Mouse (Mus musculus): ENCODE results near the gene Elfn1. TPM values are rescaled to one million over a fixed set of nuclear protein-coding genes. Genes with fewer than 3 reads are reported as not detected.
"Not testable (repeated sequence)": the region's sequence is repeated elsewhere in the genome, so short reads cannot be mapped to it uniquely, and the experiment has no call there.

The Elfn1 gene
- total RNA-seq, 2 experiments from 2014 or later: not detected

DNA sequence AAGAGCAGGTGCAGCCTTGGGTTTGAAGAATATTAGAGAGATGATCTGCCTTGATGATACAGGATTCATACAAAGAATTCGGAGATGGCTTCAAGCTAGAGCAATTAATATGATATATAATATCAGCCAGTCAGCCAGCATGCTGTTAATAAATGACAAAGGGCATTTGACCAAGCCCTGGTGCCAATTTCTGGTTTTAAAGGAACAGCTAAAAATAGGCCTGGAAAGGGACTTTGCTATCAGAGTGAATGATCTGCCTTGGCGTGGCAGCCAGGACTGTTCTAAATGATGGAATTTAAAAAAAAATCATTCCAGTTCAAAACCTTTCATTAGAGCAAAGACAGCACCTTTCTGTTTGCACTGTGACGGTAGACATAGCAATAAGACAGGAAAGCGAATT is 52.0 kb downstream of the Elfn1 start:
- Histone ChIP-seq H3K4me3 (no peak overlapping the region), H3K27ac (no peak overlapping the region)
- DNase-seq: no peak
- intact Hi-C loops (cut with DNase I): loop anchor here (5.0 kb wide), 1 partner anchor 178 kb away; no protein-coding TSS in a partner anchor
- no peak for TF ChIP-seq CTCF (IDR thresholded peaks at IDR 0.05)

DNA sequence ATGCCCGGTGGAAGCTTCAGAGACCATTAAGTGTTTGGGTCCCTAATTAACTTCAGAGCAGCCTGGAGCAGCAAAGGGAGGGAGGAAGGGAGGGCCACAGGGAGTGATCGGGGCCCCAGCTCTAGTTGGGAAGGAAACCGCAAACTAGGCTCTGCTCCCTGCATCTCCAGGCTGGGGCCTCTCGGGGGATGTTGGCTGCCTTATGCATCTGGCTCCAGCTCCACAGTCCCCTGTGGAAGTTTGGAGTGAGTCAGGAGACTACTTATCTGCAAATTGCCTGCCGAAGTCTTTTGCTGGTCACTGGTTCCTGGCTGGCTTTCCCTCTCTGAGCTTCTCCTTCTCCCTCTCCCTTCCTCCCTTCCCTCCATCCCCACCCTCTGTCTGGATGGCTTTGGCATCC is 56.6 kb downstream of the Elfn1 start:
- DNase-seq: no peak
- Histone ChIP-seq H3K27ac (no peak overlapping the region), H3K4me3 (no peak overlapping the region)
- TF ChIP-seq CTCF (IDR thresholded peaks at IDR 0.05): no peak
- intact Hi-C loops (cut with DNase I): no loop called here

DNA sequence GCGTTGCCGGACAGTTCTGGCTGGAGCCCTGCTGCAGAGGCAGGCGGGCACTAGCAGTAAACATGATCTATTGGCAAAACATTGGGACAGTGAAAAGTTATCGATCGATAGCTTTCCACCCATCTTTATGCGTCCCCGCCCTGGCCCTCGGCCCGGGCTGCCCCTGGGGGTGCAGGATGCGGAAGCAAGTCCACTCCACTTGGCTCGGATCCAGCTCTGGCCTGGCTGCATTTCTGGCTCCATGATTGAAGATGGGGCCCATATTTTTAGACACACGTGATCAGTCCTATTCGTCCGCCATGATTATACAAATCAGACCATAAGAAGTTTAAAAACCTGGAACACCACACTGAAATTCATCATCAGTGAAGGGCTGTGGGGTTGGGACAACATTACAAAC is 57.9 kb downstream of the Elfn1 start:
- no peak for TF ChIP-seq CTCF (IDR thresholded peaks at IDR 0.05)
- Histone ChIP-seq H3K4me3 (no peak overlapping the region), H3K27ac (no peak overlapping the region)
- intact Hi-C loops (cut with DNase I): no loop called here
- no peak for DNase-seq

DNA sequence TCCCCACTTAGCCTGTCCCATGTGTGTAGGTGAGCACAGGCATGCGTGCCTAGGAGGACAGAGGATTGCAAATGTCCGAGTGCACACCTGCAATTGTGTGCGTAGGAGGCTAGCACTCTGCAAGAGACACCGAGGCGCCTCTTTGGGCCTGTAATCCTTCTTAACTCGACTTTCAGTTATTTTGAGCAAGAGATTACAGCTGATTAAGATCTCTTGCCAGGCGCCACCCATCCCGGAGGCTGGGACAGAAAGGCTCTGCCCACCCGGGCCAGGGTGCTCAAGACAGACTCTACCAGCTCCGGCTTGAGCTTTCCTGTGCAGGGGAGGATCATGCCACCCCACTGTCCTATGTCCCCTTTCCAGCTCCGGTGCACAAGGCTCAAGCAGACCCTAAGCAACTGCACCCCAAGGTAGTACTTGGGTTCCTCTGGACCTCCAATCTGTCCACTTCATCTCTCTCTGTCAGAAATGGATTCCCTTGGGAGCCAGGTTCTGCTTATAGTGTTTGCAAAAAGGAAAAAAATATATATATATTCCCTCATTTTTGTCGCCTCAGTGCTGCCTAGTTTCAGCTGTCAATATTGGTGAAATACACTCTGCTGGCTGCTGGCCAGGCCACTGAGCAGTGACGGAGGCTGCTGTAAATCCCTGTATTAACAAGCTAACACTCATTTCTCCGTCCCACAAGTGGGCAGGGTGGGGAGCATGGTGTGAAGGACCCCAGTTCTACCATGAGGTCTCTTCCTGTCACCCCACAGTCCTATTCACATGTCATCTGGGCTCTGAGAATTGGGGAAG is 61.6 kb downstream of the Elfn1 start:
- no peak for TF ChIP-seq CTCF (IDR thresholded peaks at IDR 0.05)
- DNase-seq: no peak
- intact Hi-C loops (cut with DNase I): no loop called here
- Histone ChIP-seq H3K4me3 (no peak overlapping the region), H3K27ac (no peak overlapping the region)

DNA sequence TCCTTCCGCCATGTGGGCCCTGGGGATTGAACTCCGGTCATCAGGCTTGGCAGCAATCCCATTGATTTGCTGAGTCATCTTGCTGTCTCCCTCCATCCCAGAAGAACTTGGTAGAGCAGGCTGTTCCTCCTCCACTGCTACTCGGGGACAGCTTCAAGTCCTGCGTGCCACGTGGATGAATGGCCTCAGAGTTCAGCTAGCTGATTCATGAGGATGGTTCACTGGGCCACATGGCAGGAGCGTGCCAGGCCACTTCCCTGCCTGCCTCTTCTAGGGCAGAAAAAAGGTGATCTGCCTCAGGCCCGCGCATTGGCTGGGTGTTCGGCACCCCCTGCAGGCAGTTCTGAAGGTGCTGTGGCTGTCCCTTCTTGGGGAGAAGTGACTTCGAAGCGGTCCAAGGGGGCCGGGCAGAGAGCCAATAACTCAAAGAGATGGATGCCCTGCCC is 62.5 kb downstream of the Elfn1 start:
- peak; percentile 44 for TF ChIP-seq CTCF (IDR thresholded peaks at IDR 0.05)
- intact Hi-C loops (cut with DNase I): no loop called here
- DNase-seq: peak; percentile 34

DNA sequence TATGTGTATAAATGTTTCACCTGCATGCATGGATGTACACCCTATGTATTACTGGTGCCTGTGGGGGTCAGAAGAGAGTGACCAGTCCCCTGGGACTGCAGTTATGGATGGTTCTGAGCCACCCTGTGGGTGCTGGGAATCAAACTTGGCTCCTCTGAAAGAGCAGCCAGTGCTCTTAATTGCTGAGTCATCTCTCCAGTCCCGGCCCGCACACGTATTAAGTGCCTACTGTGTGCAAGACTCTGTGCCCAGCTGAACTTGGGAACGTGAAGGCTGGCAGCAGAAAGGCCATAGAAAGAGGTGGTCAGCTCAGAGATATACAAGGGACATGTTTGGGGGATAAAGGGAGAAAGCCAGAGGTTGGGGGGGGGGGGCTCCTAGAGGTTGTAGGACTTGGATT is 68.8 kb downstream of the Elfn1 start:
- no peak for TF ChIP-seq CTCF (IDR thresholded peaks at IDR 0.05)
- Histone ChIP-seq H3K4me3 (no peak overlapping the region), H3K27ac (no peak overlapping the region)
- intact Hi-C loops (cut with DNase I): no loop called here
- DNase-seq: no peak

More for the DNA sequence above, 62.5 kb downstream of the Elfn1 start:
- Histone ChIP-seq H3K27ac (no peak overlapping the region), H3K4me3 (no peak overlapping the region)

DNA sequence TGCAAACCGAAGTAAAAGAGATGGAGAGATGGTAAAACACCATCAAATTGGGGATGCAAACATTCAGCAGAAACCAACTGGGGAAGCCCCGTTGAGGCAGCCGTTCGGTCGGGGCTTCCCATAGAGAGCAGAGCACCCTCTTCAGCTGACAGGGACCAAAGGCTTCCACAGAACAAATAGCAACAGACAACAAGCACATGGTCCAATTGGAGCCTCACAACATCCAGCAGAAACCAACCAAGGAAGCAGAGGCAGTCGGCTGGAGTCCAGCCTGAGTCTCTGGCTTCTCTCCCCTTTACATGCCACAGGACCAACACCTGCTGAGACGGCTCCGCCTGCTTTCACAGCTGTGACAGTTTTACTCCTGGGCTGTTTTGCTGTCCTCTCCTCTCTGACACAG is 69.7 kb downstream of the Elfn1 start:
- no peak for TF ChIP-seq CTCF (IDR thresholded peaks at IDR 0.05)
- intact Hi-C loops (cut with DNase I): no loop called here
- no peak for DNase-seq
- H3K27ac ChIP-seq: no peak overlapping the region
- no peak overlapping the region for H3K4me3 ChIP-seq

DNA sequence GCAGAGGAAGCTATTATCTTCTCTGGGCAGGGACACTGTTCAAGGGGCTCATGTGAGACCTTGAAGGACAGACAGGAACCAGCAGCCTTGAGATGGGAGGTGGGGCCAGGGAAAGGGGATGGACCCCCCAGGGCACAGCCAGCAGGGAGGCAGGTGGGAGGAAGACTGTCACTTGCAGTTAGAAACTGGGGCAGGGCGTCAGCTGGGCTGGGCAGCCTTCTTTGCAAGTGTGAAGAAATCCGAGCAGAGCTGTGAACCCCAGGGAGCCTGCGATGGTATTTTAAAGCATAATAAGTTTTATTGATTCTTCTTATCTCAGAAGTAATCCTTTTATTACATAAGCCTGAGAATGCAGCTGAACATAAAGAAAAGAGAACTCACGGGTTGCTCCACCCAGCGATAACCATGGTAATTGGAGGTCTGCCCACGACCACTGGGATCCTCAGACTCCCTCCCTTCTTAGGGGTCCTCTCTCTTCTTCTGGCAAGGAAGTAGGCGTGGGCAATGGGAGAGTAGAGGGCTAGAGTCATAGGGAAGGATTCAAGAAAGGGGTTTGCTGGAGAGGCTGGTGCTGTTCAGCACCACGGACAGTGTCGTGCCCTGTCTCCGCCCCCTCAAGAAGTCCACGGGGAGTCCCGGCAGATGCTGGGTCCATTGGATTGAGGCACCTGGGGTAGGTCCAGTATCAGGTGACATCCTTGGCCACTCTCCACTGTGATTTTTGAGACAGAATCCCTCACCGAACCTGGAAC is 71.0 kb downstream of the Elfn1 start:
- TF ChIP-seq CTCF (IDR thresholded peaks at IDR 0.05): no peak
- no peak overlapping the region for H3K27ac ChIP-seq
- DNase-seq: no peak
- H3K4me3 ChIP-seq: no peak overlapping the region
- intact Hi-C loops (cut with DNase I): no loop called here

DNA sequence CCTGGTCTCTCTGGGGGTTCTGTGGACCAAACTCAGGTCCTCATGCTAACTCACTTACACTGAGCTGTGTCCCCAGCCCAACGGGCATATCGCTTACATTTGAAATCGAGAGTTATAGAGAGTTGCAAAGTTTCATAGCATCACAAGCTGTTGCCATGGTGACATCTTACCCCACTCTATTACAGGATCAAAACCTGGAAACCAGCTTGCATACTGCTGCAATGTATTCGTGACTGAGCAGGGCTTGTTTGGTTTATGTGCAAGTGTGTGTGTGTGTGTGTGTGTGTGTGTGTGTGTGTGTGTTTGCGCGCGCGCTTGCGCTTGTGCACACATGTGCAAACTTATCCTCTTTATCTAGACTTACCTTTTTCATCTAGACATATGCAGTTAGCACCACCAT is 71.6 kb downstream of the Elfn1 start:
- DNase-seq: no peak
- TF ChIP-seq CTCF (IDR thresholded peaks at IDR 0.05): no peak
- intact Hi-C loops (cut with DNase I): no loop called here
- no peak overlapping the region for H3K27ac ChIP-seq
- H3K4me3 ChIP-seq: no peak overlapping the region

DNA sequence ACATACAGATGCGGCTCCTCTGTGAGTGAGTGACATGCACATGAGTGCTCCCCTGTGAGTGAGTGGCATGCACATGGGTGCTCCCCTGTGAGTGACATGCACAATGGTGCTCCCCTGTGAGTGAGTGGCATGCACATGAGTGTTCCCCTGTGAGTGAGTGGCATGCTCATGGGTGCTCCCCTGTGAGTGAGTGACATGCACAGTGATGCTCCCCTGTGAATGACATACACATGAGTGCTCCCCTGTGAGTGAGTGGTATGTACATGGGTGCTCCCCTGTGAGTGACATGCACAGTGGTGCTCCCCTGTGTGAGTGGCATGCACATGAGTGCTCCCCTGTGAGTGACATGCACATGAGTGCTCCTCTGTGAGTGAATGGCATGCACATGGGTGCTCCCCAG is 74.2 kb downstream of the Elfn1 start:
- TF ChIP-seq CTCF (IDR thresholded peaks at IDR 0.05): no peak
- Histone ChIP-seq H3K4me3 (no peak overlapping the region), H3K27ac (no peak overlapping the region)
- no peak for DNase-seq
- intact Hi-C loops (cut with DNase I): no loop called here

DNA sequence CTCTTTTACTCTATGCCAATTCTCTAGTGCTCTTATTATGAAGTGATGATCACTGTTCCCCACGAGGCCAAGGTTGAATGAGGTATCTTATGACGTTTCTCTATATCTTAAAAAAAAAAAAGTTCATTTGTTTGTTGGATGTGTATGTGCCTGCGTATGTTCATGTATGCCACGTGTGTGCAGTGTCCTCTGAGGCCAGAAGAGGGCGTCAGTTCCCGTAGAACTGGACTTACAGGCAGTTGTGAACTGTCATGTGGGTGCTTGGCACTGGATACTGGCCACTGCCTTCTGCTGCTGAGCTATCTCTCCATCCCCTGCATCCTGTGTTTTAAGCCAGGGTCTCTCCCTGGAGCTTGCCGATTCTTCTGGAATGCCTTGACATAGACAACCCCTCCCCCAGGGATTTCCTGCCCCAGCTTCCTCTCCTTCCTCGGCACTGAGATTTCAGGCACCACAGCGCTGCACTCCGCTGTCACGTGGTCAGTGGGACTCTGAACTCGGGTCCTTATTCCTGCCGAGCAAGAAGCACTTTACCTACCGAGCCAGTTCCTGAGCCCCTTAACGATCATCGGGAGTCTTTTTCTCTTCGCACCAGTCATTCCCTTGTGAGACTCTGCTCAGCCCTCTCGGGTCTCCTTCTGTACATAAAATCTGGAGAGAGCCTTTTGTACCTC is 77.5 kb downstream of the Elfn1 start:
- Histone ChIP-seq H3K4me3 (no peak overlapping the region), H3K27ac (no peak overlapping the region)
- intact Hi-C loops (cut with DNase I): no loop called here
- no peak for DNase-seq
- no peak for TF ChIP-seq CTCF (IDR thresholded peaks at IDR 0.05)

DNA sequence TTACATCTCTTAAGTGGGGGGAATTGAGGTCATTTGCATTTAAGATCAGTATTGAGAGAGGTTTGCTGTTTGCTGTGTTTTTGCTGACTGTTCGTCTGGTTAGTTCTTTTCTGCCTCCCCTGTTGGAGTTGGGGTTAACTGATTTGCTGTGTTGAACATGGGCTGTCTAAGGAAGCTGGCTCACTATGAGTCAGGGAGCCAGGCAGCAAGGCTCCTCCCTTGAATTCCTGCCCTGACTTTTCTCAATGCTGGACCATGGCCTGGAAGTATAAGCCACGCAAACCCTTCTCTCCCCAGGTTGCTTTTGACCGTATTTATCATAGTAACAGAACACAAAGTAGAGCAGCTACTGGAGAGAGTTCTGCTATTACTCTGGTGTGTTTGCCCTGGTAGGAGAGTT is 83.8 kb downstream of the Elfn1 start:
- Histone ChIP-seq H3K4me3 (no peak overlapping the region), H3K27ac (no peak overlapping the region)
- intact Hi-C loops (cut with DNase I): no loop called here
- no peak for DNase-seq
- no peak for TF ChIP-seq CTCF (IDR thresholded peaks at IDR 0.05)

DNA sequence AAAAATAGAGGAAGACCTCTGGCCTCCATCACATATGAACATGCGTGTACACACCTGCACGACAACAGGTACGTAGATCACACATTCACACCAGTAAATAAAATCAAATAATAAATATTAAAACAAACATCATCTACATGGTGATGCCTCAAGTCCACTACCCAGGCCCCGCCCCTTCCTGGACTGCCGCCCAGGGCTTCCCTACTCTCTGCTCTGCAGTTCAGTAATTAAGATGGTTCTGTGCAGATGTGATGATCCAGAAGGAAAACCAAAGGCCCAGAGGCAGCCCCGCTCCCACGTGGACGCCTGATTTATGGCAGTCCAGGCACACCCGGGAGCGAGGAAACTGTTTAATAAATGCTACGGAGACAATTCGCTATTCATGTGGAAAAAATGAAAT is 90.6 kb downstream of the Elfn1 start:
- peak; percentile 27 for DNase-seq
- H3K27ac ChIP-seq; intact Hi-C loops (cut with DNase I); H3K4me3 ChIP-seq: not testable (repeated sequence)

Measured in gastrocnemius, adult 2 months (tissue).